Mouse (Mus musculus) lung, embryonic 14.5 days (tissue): ENCODE measurements around the gene Gp5. TPM values are rescaled to one million over a fixed set of nuclear protein-coding genes. Genes with fewer than 3 reads are reported as not detected.

ENCODE experiments used
- ATAC-seq: fragments of 200-750 bp; cut with Nextera tagmentation; 2 replicates; pipeline ENCODE4 v1.8.0; 2017; ENCODE audit warnings: mild to moderate bottlenecking, moderate TSS enrichment, moderate library complexity; ENCODE audit not compliant: insufficient read depth
- DNase-seq: peaks from one replicate; pipeline ENCODE4 v3.0.0-alpha.2; 2015
- H3K27ac ChIP-seq: fragments of 300-500 bp; sonication (generic); 2 replicates; pipeline ENCODE4 v1.5.1; 2014; ENCODE audit warnings: low read depth, mild to moderate bottlenecking, moderate library complexity
- H3K27me3 ChIP-seq: fragments of 300-500 bp; sonication (generic); 2 replicates; pipeline ENCODE4 v1.6.1; 2014; ENCODE audit warnings: low read length, control low read depth; ENCODE audit not compliant: insufficient read depth
- H3K36me3 ChIP-seq: fragments of 300-500 bp; sonication (generic); 2 replicates; pipeline ENCODE4 v1.6.1; 2014; ENCODE audit warnings: control low read depth; ENCODE audit not compliant: insufficient read depth
- H3K4me1 ChIP-seq: fragments of 300-500 bp; sonication (generic); 2 replicates; pipeline ENCODE4 v1.6.1; 2014; ENCODE audit warnings: antibody characterized with exemption, control low read depth; ENCODE audit not compliant: insufficient read depth
- H3K4me2 ChIP-seq: fragments of 300-500 bp; sonication (generic); 2 replicates; pipeline ENCODE4 v1.6.1; 2014; ENCODE audit warnings: mild to moderate bottlenecking
- H3K4me3 ChIP-seq: fragments of 300-500 bp; sonication (generic); 2 replicates; pipeline ENCODE4 v1.5.1; 2014; ENCODE audit warnings: low read depth, low read length
- H3K9ac ChIP-seq: fragments of 300-500 bp; sonication (generic); 2 replicates; pipeline ENCODE4 v1.6.1; 2014
- H3K9me3 ChIP-seq: fragments of 300-500 bp; sonication (generic); 2 replicates; pipeline ENCODE4 v1.6.1; 2016; ENCODE audit warnings: low read depth, low read length, control low read depth
- CTCF ChIP-seq: IDR thresholded peaks from 2 replicates; pipeline ENCODE4 v1.5.1; 2016; ENCODE audit warnings: antibody characterized with exemption, low read depth
- WGBS: fragments of 180-500 bp; shearing (Covaris S2); extraction: QIAGEN DNeasy Blood & Tissue Kit; methylation state at CpG from one replicate; pipeline ENCODE4 v1.1.7; 2014; 5-methylcytosine and 5-hydroxymethylcytosine counted together
- polyA plus RNA-seq: library from polyadenylated mRNA; unstranded; fragments of >200 nt; fragmentation: Nextera tagmentation; extraction: Ambion mirVana; gene quantifications from 2 replicates; pipeline ENCODE4 v1.2.1, GENCODE M21; 2014

Gp5 gene
- polyA plus RNA-seq, 1 experiment from 2014 or later, result 3.1 TPM

GRCm38 (mm10) chr16:30260012-30260635 is 50.5 kb downstream of the Gp5 start:
- ATAC-seq, result no peak
- Histone ChIP-seq H3K27ac (no peak overlapping the region), H3K9me3 (no peaks in the 10 kb centered on the region), H3K9ac (no peak overlapping the region), H3K27me3 (no peaks in the 10 kb centered on the region), H3K4me1 (no peaks in the 10 kb centered on the region), H3K4me2 (no peak overlapping the region), H3K36me3 (no peaks in the 10 kb centered on the region), H3K4me3 (no peak overlapping the region)
- no peak for TF ChIP-seq CTCF
- 79% methylated on average over 15 of the region's 15 CpGs for WGBS
- no peak for DNase-seq

DNA sequence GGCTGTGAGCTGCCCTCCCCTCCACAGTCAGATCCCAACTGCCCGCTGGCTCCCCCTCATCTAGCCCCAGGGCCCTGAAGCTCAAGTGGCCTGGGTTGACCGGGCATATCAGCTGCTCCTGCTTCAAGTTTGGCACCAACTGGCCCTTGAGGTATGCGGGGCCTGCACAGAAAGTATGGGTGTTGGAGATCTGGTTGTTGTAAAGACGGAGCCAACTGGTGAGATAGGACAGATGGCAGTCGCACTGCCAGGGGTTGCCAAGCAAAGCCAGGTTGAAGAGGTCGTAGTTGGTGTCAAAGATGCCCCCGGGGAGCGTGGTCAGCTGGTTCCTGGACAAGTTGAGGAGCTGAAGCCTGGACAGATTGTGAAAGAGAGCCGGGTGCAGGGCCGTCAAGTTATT is 51.1 kb downstream of the Gp5 start:
- Histone ChIP-seq H3K4me1 (no peaks in the 10 kb centered on the region), H3K9ac (no peak overlapping the region), H3K27ac (no peak overlapping the region), H3K4me2 (no peak overlapping the region), H3K27me3 (no peaks in the 10 kb centered on the region), H3K36me3 (no peaks in the 10 kb centered on the region), H3K4me3 (no peak overlapping the region), H3K9me3 (no peaks in the 10 kb centered on the region)
- ATAC-seq (no peak), DNase-seq (no peak)
- 72% methylated on average over 10 of the region's 10 CpGs for WGBS
- no peak for TF ChIP-seq CTCF

- DNase-seq, result no peak
These were observed 52.1 kb downstream of the Gp5 start for GRCm38 (mm10) chr16:30258441-30258840.

DNA sequence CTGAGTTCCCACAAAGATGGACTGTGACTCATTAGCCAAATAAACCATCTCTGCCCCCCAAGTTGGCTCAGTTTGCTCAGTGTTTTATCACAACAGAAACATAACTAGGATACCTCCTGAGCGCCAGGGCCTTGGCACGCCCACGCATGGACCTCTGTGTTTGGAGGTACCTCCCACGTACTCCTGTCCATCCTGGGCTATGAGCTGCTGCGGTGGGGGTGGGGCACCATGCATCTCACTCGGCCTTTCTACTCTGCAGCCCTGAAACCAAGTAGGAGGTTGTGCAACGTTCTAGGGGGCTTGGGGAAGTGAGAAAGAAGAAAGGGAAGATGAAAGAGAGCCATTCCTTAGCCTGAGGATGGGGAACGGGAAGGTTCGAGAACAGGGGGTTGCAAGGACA is 52.9 kb downstream of the Gp5 start:
- H3K4me2 ChIP-seq, result no peak overlapping the region

More at GRCm38 (mm10) chr16:30258441-30258840, 52.1 kb downstream of the Gp5 start:
- Histone ChIP-seq H3K4me2 (no peak overlapping the region), H3K4me3 (no peak overlapping the region), H3K27ac (no peak overlapping the region), H3K4me1 (no peaks in the 10 kb centered on the region), H3K27me3 (no peaks in the 10 kb centered on the region), H3K36me3 (no peaks in the 10 kb centered on the region), H3K9ac (no peak overlapping the region), H3K9me3 (no peaks in the 10 kb centered on the region)
- WGBS, result 80% methylated on average over 7 of the region's 7 CpGs
- no peak for ATAC-seq
- no peak for TF ChIP-seq CTCF

More for the DNA sequence above, 52.9 kb downstream of the Gp5 start:
- H3K9ac ChIP-seq, result no peak overlapping the region
- H3K36me3 ChIP-seq, result no peaks in the 10 kb centered on the region
- no peaks in the 10 kb centered on the region for H3K27me3 ChIP-seq
- ATAC-seq, result no peak
- no peaks in the 10 kb centered on the region for H3K9me3 ChIP-seq
- H3K4me1 ChIP-seq, result no peaks in the 10 kb centered on the region
- no peak overlapping the region for H3K27ac ChIP-seq
- WGBS, result 64% methylated on average over 9 of the region's 9 CpGs
- DNase-seq, result no peak
- H3K4me3 ChIP-seq, result no peak overlapping the region
- TF ChIP-seq CTCF, result no peak

Other genes starting within 250 kb of the Gp5 start
- gene Hes1, start 246.4 kb downstream of the Gp5 start, polyA plus RNA-seq, result 52.9 and 54.0 TPM in 2 replicates
- gene Cpn2, start 43.3 kb downstream of the Gp5 start, polyA plus RNA-seq, result not detected in 2 replicates
- 0.54 and 0.79 TPM in 2 replicates for gene Lrrc15, start 27.5 kb downstream of the Gp5 start, polyA plus RNA-seq
- gene Atp13a3, start 95.2 kb upstream of the Gp5 start, polyA plus RNA-seq, result 17.4 and 19.9 TPM in 2 replicates
- gene Tmem44, start 240.1 kb upstream of the Gp5 start, polyA plus RNA-seq, result 25.4 and 27.1 TPM in 2 replicates